Mouse (Mus musculus) forebrain, embryonic 13.5 days (tissue): ENCODE measurements around the gene Fndc7. TPM values are rescaled to one million over a fixed set of nuclear protein-coding genes. Genes with fewer than 3 reads are reported as not detected.
"Not testable (repeated sequence)": the region's sequence is repeated elsewhere in the genome, so short reads cannot be mapped to it uniquely, and the experiment has no call there.

Source experiments
- ATAC-seq: fragments of 200-750 bp; cut with Nextera tagmentation; 2 replicates; pipeline ENCODE4 v1.8.0; 2017
- H3K27ac ChIP-seq: fragments of 300-500 bp; sonication (generic); 2 replicates; pipeline ENCODE4 v1.5.1; 2015; ENCODE audit warnings: inconsistent platforms, mild to moderate bottlenecking, moderate library complexity
- H3K27me3 ChIP-seq: fragments of 300-500 bp; sonication (generic); 2 replicates; pipeline ENCODE4 v1.6.1; 2015; ENCODE audit warnings: mild to moderate bottlenecking, inconsistent platforms
- H3K36me3 ChIP-seq: fragments of 300-500 bp; sonication (generic); 2 replicates; pipeline ENCODE4 v1.6.1; 2015; ENCODE audit warnings: mild to moderate bottlenecking, inconsistent platforms; ENCODE audit not compliant: poor library complexity, severe bottlenecking
- H3K4me1 ChIP-seq: fragments of 300-500 bp; sonication (generic); 2 replicates; pipeline ENCODE4 v1.6.1; 2015; ENCODE audit warnings: inconsistent platforms
- H3K4me2 ChIP-seq: fragments of 300-500 bp; sonication (generic); 2 replicates; pipeline ENCODE4 v1.6.1; 2015; ENCODE audit warnings: inconsistent platforms, mild to moderate bottlenecking, moderate library complexity
- H3K4me3 ChIP-seq: fragments of 300-500 bp; sonication (generic); 2 replicates; pipeline ENCODE4 v1.5.1; 2015; ENCODE audit warnings: mild to moderate bottlenecking, inconsistent platforms
- H3K9ac ChIP-seq: fragments of 300-500 bp; sonication (generic); 2 replicates; pipeline ENCODE4 v1.6.1; 2015; ENCODE audit warnings: mild to moderate bottlenecking, inconsistent platforms
- H3K9me3 ChIP-seq: fragments of 300-500 bp; sonication (generic); replicated peaks from 2 replicates; pipeline ENCODE4 v1.6.1; 2016; ENCODE audit warnings: inconsistent platforms
- WGBS: fragments of 180-500 bp; shearing (Covaris S2); methylation state at CpG from one replicate; pipeline ENCODE4 v1.1.7; 2015; 5-methylcytosine and 5-hydroxymethylcytosine counted together
- polyA plus RNA-seq: library from polyadenylated mRNA; unstranded; fragments of >200 nt; fragmentation: Nextera tagmentation; extraction: Ambion mirVana; gene quantifications from 2 replicates; pipeline ENCODE4 v1.2.1, GENCODE M21; 2015

Fndc7 gene
- polyA plus RNA-seq, 1 experiment from 2014 or later = not detected

GRCm38 (mm10) chr3:108851554-108851953 lies 38.3 kb downstream of the Fndc7 start:
- H3K4me3 ChIP-seq = no peak overlapping the region
- no peaks in the 10 kb centered on the region for H3K36me3 ChIP-seq
- no peaks in the 10 kb centered on the region for H3K27me3 ChIP-seq
- H3K4me1 ChIP-seq = peaks cover 22% of the 10 kb centered on the region
- H3K9ac ChIP-seq = no peak overlapping the region
- H3K9me3 ChIP-seq = no peaks in the 10 kb centered on the region
- 76% methylated on average over 3 of the region's 3 CpGs for WGBS
- H3K4me2 ChIP-seq = no peak overlapping the region
- ATAC-seq = no peak
- no peak overlapping the region for H3K27ac ChIP-seq

- Histone ChIP-seq H3K4me1 (peaks cover 17% of the 10 kb centered on the region), H3K27me3 (no peaks in the 10 kb centered on the region), H3K4me3 (no peak overlapping the region), H3K9me3 (no peaks in the 10 kb centered on the region), H3K9ac (no peak overlapping the region), H3K4me2 (no peak overlapping the region), H3K27ac (no peak overlapping the region), H3K36me3 (no peaks in the 10 kb centered on the region)
- 84% methylated on average over 2 of the region's 2 CpGs for WGBS
- no peak for ATAC-seq
Measured at GRCm38 (mm10) chr3:108851075-108851474, 38.7 kb downstream of the Fndc7 start.

GRCm38 (mm10) chr3:108850506-108850905 lies 39.3 kb downstream of the Fndc7 start:
- H3K4me1 ChIP-seq = peaks cover 12% of the 10 kb centered on the region
- H3K36me3 ChIP-seq = no peaks in the 10 kb centered on the region
- no peak overlapping the region for H3K4me3 ChIP-seq
- H3K9me3 ChIP-seq = no peaks in the 10 kb centered on the region
- H3K27me3 ChIP-seq = no peaks in the 10 kb centered on the region
- no peak overlapping the region for H3K27ac ChIP-seq
- no peak overlapping the region for H3K9ac ChIP-seq
- ATAC-seq = no peak
- H3K4me2 ChIP-seq = no peak overlapping the region
- WGBS = 56% methylated on average over 3 of the region's 3 CpGs

- Histone ChIP-seq H3K9ac (no peak overlapping the region), H3K4me1 (peaks cover 5% of the 10 kb centered on the region; the same call in 1 of the 2 replicates), H3K27ac (no peak overlapping the region), H3K27me3 (no peaks in the 10 kb centered on the region), H3K4me3 (no peak overlapping the region), H3K36me3 (no peaks in the 10 kb centered on the region), H3K4me2 (no peak overlapping the region), H3K9me3 (no peaks in the 10 kb centered on the region)
- no peak for ATAC-seq
- 76% methylated on average over 3 of the region's 3 CpGs for WGBS
Measured at GRCm38 (mm10) chr3:108846616-108847015, 43.2 kb downstream of the Fndc7 start.

- no peaks in the 10 kb centered on the region for H3K36me3 ChIP-seq
- no peak overlapping the region for H3K4me2 ChIP-seq
- no peak overlapping the region for H3K27ac ChIP-seq
- H3K27me3 ChIP-seq = no peaks in the 10 kb centered on the region
- no peaks in the 10 kb centered on the region for H3K4me1 ChIP-seq
- no peak overlapping the region for H3K4me3 ChIP-seq
- no peak overlapping the region for H3K9ac ChIP-seq
- ATAC-seq = no peak
- H3K9me3 ChIP-seq = no peaks in the 10 kb centered on the region
- WGBS = 86% methylated on average over 5 of the region's 5 CpGs
Measured at GRCm38 (mm10) chr3:108844521-108844920, 45.3 kb downstream of the Fndc7 start.

- Histone ChIP-seq H3K27ac (no peak overlapping the region), H3K9ac (no peak overlapping the region), H3K9me3 (no peaks in the 10 kb centered on the region), H3K4me2 (no peak overlapping the region), H3K27me3 (no peaks in the 10 kb centered on the region), H3K4me1 (peaks cover 5% of the 10 kb centered on the region; the same call in 1 of the 2 replicates), H3K4me3 (no peak overlapping the region), H3K36me3 (no peaks in the 10 kb centered on the region)
- 92% methylated on average over 6 of the region's 6 CpGs for WGBS
- no peak for ATAC-seq
Measured at GRCm38 (mm10) chr3:108844026-108844425, 45.8 kb downstream of the Fndc7 start.

- Histone ChIP-seq H3K36me3 (no peaks in the 10 kb centered on the region), H3K4me1 (peaks cover 7% of the 10 kb centered on the region; the same call in 1 of the 2 replicates), H3K4me3 (peak overlapping the region; percentile 69), H3K4me2 (peak overlapping the region; percentile 69), H3K9me3 (no peaks in the 10 kb centered on the region), H3K27ac (no peak overlapping the region), H3K9ac (no peak overlapping the region), H3K27me3 (no peaks in the 10 kb centered on the region)
- peak; percentile 71 for ATAC-seq
- 56% methylated on average over 4 of the region's 4 CpGs for WGBS
Measured at GRCm38 (mm10) chr3:108840716-108841054, 49.1 kb downstream of the Fndc7 start.

- Histone ChIP-seq H3K9me3 (no peaks in the 10 kb centered on the region), H3K4me2 (peak within 1 kb of the TSS; percentile 69), H3K4me3 (peak within 1 kb of the TSS; percentile 69), H3K9ac (peak within 1 kb of the TSS; percentile 72), H3K36me3 (no peaks in the 10 kb centered on the region), H3K27ac (peak within 1 kb of the TSS; percentile 21; the same call in 1 of the 2 replicates), H3K4me1 (peaks cover 7% of the 10 kb centered on the region; the same call in 1 of the 2 replicates), H3K27me3 (no peaks in the 10 kb centered on the region)
- peak; percentile 98 for ATAC-seq
- 1% methylated on average over 54 of the region's 56 CpGs for WGBS
Measured at GRCm38 (mm10) chr3:108840000-108840715, 49.6 kb downstream of the Fndc7 start, which contains the start of gene Stxbp3. Gene Stxbp3 (minus strand): TSS chr3:108840526.

- no peak for ATAC-seq
- no peaks in the 10 kb centered on the region for H3K27me3 ChIP-seq
Measured at GRCm38 (mm10) chr3:108839647-108839999, 50.2 kb downstream of the Fndc7 start.

GRCm38 (mm10) chr3:108838980-108839379 lies 50.8 kb downstream of the Fndc7 start:
- H3K9me3 ChIP-seq = no peaks in the 10 kb centered on the region
- no peaks in the 10 kb centered on the region for H3K27me3 ChIP-seq
- no peak for ATAC-seq
- WGBS = 88% methylated on average over 7 of the region's 7 CpGs
- H3K4me1 ChIP-seq = peaks cover 7% of the 10 kb centered on the region; the same call in 1 of the 2 replicates
- peak overlapping the region; percentile 69 for H3K4me2 ChIP-seq
- no peak overlapping the region for H3K9ac ChIP-seq
- H3K36me3 ChIP-seq = peaks cover 5% of the 10 kb centered on the region; the same call in 1 of the 2 replicates
- H3K4me3 ChIP-seq = peak overlapping the region; percentile 69; the same call in 1 of the 2 replicates
- no peak overlapping the region for H3K27ac ChIP-seq

More at GRCm38 (mm10) chr3:108839647-108839999, 50.2 kb downstream of the Fndc7 start:
- H3K27ac ChIP-seq = no peak overlapping the region
- 11% methylated on average over 8 of the region's 8 CpGs for WGBS
- no peaks in the 10 kb centered on the region for H3K36me3 ChIP-seq
- peak overlapping the region; percentile 69 for H3K4me2 ChIP-seq
- peak overlapping the region; percentile 69 for H3K4me3 ChIP-seq
- peaks cover 7% of the 10 kb centered on the region; the same call in 1 of the 2 replicates for H3K4me1 ChIP-seq
- no peaks in the 10 kb centered on the region for H3K9me3 ChIP-seq
- peak overlapping the region; percentile 72 for H3K9ac ChIP-seq

GRCm38 (mm10) chr3:108836931-108837330 lies 52.9 kb downstream of the Fndc7 start:
- no peak for ATAC-seq
- Histone ChIP-seq H3K4me1 (peaks cover 7% of the 10 kb centered on the region; the same call in 1 of the 2 replicates), H3K27ac (no peak overlapping the region), H3K4me3 (no peak overlapping the region), H3K36me3 (peaks cover 7% of the 10 kb centered on the region), H3K9ac (no peak overlapping the region), H3K27me3 (no peaks in the 10 kb centered on the region), H3K4me2 (no peak overlapping the region), H3K9me3 (no peaks in the 10 kb centered on the region)
- 91% methylated on average over 6 of the region's 6 CpGs for WGBS

- not testable (repeated sequence) for H3K4me3 ChIP-seq, H3K9ac ChIP-seq, H3K27me3 ChIP-seq, H3K27ac ChIP-seq, H3K4me2 ChIP-seq, H3K36me3 ChIP-seq, ATAC-seq, H3K4me1 ChIP-seq, H3K9me3 ChIP-seq
- WGBS = 95% methylated on average over 1 of the region's 1 CpGs
Measured at GRCm38 (mm10) chr3:108833717-108834116, 56.1 kb downstream of the Fndc7 start.
